Mouse (Mus musculus) thymus, adult 2 months (tissue): ENCODE measurements around the gene Fhad1.

Source experiments
- CTCF ChIP-seq: fragments of 200-500 bp; IDR thresholded peaks from 2 replicates; pipeline ENCODE4 v1.5.1; 2012; ENCODE audit warnings: mild to moderate bottlenecking, control low read depth, low read length, moderate library complexity, borderline replicate concordance; ENCODE audit not compliant: control insufficient read depth, poor library complexity, insufficient read depth; ENCODE audit errors: extremely low read depth
- POLR2A ChIP-seq: fragments of 200-500 bp; IDR thresholded peaks from 2 replicates; pipeline ENCODE4 v1.6.1; 2012; ENCODE audit warnings: mild to moderate bottlenecking, low read length, control low read depth, moderate library complexity; ENCODE audit not compliant: control insufficient read depth, poor library complexity, insufficient read depth; ENCODE audit errors: extremely low read depth

GRCm38 (mm10) chr4:141952114-141952513, 62.8 kb downstream of the Fhad1 start:
- TF ChIP-seq CTCF (no peak), POLR2A (no peak)
